Mouse (Mus musculus): ENCODE results near the gene Naaa.

Gene Naaa

GRCm38 (mm10) chr5:92262646-92263045 is 15.3 kb downstream of the Naaa start:
- no peak for DNase-seq

- no peak for DNase-seq
Measured at GRCm38 (mm10) chr5:92256218-92256617, 21.8 kb downstream of the Naaa start, which contains the start of gene Ppef2. Gene Ppef2, minus strand, starts transcription at chr5:92256278.

- no peak for DNase-seq
Measured at GRCm38 (mm10) chr5:92254476-92254875, 23.5 kb downstream of the Naaa start.

- no peak for DNase-seq
Measured at GRCm38 (mm10) chr5:92252797-92253343, 25.1 kb downstream of the Naaa start.

- DNase-seq = no peak
Measured at GRCm38 (mm10) chr5:92252031-92252430, 25.9 kb downstream of the Naaa start.

- DNase-seq = no peak
Measured at GRCm38 (mm10) chr5:92248614-92249013, 29.4 kb downstream of the Naaa start.

- no peak for DNase-seq
Measured at GRCm38 (mm10) chr5:92245483-92245882, 32.5 kb downstream of the Naaa start.

- no peak for DNase-seq
Measured at GRCm38 (mm10) chr5:92244900-92245299, 33.1 kb downstream of the Naaa start.

- no peak for DNase-seq
Measured at GRCm38 (mm10) chr5:92240769-92241168, 37.2 kb downstream of the Naaa start.

- peak; percentile 79 for DNase-seq
Measured at GRCm38 (mm10) chr5:92239333-92240232, 38.4 kb downstream of the Naaa start.

GRCm38 (mm10) chr5:92234939-92235557 is 42.9 kb downstream of the Naaa start:
- no peak for DNase-seq

GRCm38 (mm10) chr5:92233366-92233765 is 44.6 kb downstream of the Naaa start:
- DNase-seq = no peak

- no peak for DNase-seq
Measured at GRCm38 (mm10) chr5:92231836-92232235, 46.1 kb downstream of the Naaa start.

- DNase-seq = no peak
Measured at GRCm38 (mm10) chr5:92230306-92230705, 47.7 kb downstream of the Naaa start.

GRCm38 (mm10) chr5:92229514-92229913 is 48.5 kb downstream of the Naaa start:
- DNase-seq = no peak

GRCm38 (mm10) chr5:92228776-92229175 is 49.2 kb downstream of the Naaa start:
- DNase-seq = no peak

- no peak for DNase-seq
Measured at GRCm38 (mm10) chr5:92227782-92228181, 50.2 kb downstream of the Naaa start.

- no peak for DNase-seq
Measured at GRCm38 (mm10) chr5:92220287-92220902, 57.6 kb downstream of the Naaa start.

- no peak for DNase-seq
Measured at GRCm38 (mm10) chr5:92219826-92220225, 58.1 kb downstream of the Naaa start.

- DNase-seq = no peak
Measured at GRCm38 (mm10) chr5:92218915-92219793, 58.8 kb downstream of the Naaa start.

- DNase-seq = no peak
Measured at GRCm38 (mm10) chr5:92215308-92215707, 62.7 kb downstream of the Naaa start, which contains the start of gene U90926. Gene U90926, minus strand, starts transcription at chr5:92215408.

- no peak for DNase-seq
Measured at GRCm38 (mm10) chr5:92212231-92212630, 65.7 kb downstream of the Naaa start.
